Mouse (Mus musculus) intestine, embryonic 15.5 days (tissue): ENCODE results near the gene Thsd4. TPM values are rescaled to one million over a fixed set of nuclear protein-coding genes. Genes with fewer than 3 reads are reported as not detected.
A peak's percentile ranks its signal among the peaks of the same experiment; 100 is the strongest.

Source experiments
- ATAC-seq: fragments of 200-750 bp; cut with Nextera tagmentation; 2 replicates; pipeline ENCODE4 v1.8.0; 2017; ENCODE audit warnings: moderate TSS enrichment, moderate library complexity
- H3K27ac ChIP-seq: fragments of 300-500 bp; sonication (generic); 2 replicates; pipeline ENCODE4 v1.5.1; 2015; ENCODE audit warnings: mild to moderate bottlenecking, inconsistent platforms
- H3K27me3 ChIP-seq: fragments of 300-500 bp; sonication (generic); replicated peaks from 2 replicates; pipeline ENCODE4 v1.6.1; 2015; ENCODE audit warnings: inconsistent platforms
- H3K36me3 ChIP-seq: fragments of 300-500 bp; sonication (generic); 2 replicates; pipeline ENCODE4 v1.6.1; 2015; ENCODE audit warnings: inconsistent platforms
- H3K4me1 ChIP-seq: fragments of 300-500 bp; sonication (generic); replicated peaks from 2 replicates; pipeline ENCODE4 v1.6.1; 2015; ENCODE audit warnings: inconsistent platforms
- H3K4me2 ChIP-seq: fragments of 300-500 bp; sonication (generic); replicated peaks from 2 replicates; pipeline ENCODE4 v1.6.1; 2015; ENCODE audit warnings: mild to moderate bottlenecking, inconsistent platforms
- H3K4me3 ChIP-seq: fragments of 300-500 bp; sonication (generic); replicated peaks from 2 replicates; pipeline ENCODE4 v1.5.1; 2015; ENCODE audit warnings: inconsistent platforms
- H3K9ac ChIP-seq: fragments of 300-500 bp; sonication (generic); 2 replicates; pipeline ENCODE4 v1.6.1; 2015; ENCODE audit warnings: inconsistent platforms
- H3K9me3 ChIP-seq: fragments of 300-500 bp; sonication (generic); 2 replicates; pipeline ENCODE4 v1.6.1; 2016; ENCODE audit warnings: inconsistent platforms
- WGBS: fragments of 180-500 bp; shearing (Covaris S2); methylation state at CpG from one replicate; pipeline ENCODE4 v1.1.7; 2015; 5-methylcytosine and 5-hydroxymethylcytosine counted together
- polyA plus RNA-seq: library from polyadenylated mRNA; unstranded; fragments of >200 nt; fragmentation: Nextera tagmentation; extraction: Ambion mirVana; gene quantifications from 2 replicates; pipeline ENCODE4 v1.2.1, GENCODE M21; 2015

Thsd4 gene
- polyA plus RNA-seq, 1 experiment from 2014 or later = 23.2 TPM

DNA sequence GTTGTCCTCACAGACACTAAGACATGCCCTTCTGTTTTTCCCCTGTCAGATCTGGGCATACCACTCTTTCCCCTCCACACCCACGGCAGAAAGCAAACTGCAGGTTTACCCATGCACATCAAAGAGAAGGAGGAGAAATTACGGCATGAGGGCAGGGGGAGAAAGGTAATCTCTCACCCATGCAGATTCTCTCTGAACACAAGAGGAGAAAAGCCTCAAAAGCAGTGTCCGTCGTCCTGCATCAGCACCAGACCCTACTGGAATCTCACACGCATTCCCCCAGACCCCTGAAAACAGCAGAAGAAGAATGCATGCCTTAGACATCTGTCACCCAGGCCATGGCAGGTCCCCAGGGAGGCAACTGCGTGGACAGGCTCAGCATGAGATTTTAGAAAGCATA, 381.4 kb downstream of the Thsd4 start:
- no peak overlapping the region for H3K27ac ChIP-seq
- H3K4me2 ChIP-seq = no peak overlapping the region
- H3K4me1 ChIP-seq = peaks cover 17% of the 10 kb centered on the region
- no peaks in the 10 kb centered on the region for H3K36me3 ChIP-seq
- H3K9me3 ChIP-seq = no peaks in the 10 kb centered on the region
- no peak overlapping the region for H3K9ac ChIP-seq
- 43% methylated on average over 6 of the region's 6 CpGs for WGBS
- no peaks in the 10 kb centered on the region for H3K27me3 ChIP-seq
- H3K4me3 ChIP-seq = no peak overlapping the region
- no peak for ATAC-seq

GRCm38 (mm10) chr9:60139446-60139845, 382.4 kb downstream of the Thsd4 start:
- peak overlapping the region; percentile 17; the same call in 1 of the 2 replicates for H3K27ac ChIP-seq
- no peak overlapping the region for H3K4me3 ChIP-seq
- no peak overlapping the region for H3K9ac ChIP-seq
- no peaks in the 10 kb centered on the region for H3K9me3 ChIP-seq
- WGBS = 50% methylated on average over 10 of the region's 10 CpGs
- H3K27me3 ChIP-seq = no peaks in the 10 kb centered on the region
- H3K4me1 ChIP-seq = peaks cover 17% of the 10 kb centered on the region
- H3K4me2 ChIP-seq = peak overlapping the region; percentile 11; the same call in 1 of the 2 replicates
- H3K36me3 ChIP-seq = no peaks in the 10 kb centered on the region
- no peak for ATAC-seq

GRCm38 (mm10) chr9:60129235-60129991, 392.4 kb downstream of the Thsd4 start:
- Histone ChIP-seq H3K27ac (no peak overlapping the region), H3K27me3 (no peaks in the 10 kb centered on the region), H3K4me3 (no peak overlapping the region), H3K4me1 (no peaks in the 10 kb centered on the region), H3K9ac (no peak overlapping the region), H3K4me2 (no peak overlapping the region), H3K36me3 (no peaks in the 10 kb centered on the region), H3K9me3 (no peaks in the 10 kb centered on the region)
- ATAC-seq = no peak
- WGBS = 83% methylated on average over 6 of the region's 6 CpGs

DNA sequence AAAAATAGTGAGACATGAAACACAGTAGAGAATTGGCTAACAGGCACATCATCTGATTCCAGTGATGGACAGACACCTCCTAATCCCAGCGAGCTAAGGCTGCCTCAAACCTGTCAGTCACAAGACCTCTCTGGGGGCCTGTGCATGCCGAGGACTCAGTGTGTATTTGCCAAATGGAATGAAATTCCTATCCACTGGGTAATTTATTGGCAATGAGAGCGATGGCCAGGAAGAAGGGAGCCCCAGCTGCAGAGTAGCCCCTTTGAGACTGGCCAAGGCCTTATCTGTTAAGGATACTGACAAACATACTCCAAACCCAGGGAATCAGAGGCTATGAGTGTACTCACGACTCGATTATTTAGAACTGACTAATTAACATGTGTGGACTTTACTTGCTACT, 394.9 kb downstream of the Thsd4 start:
- Histone ChIP-seq H3K36me3 (no peaks in the 10 kb centered on the region), H3K4me2 (no peak overlapping the region), H3K9me3 (no peaks in the 10 kb centered on the region), H3K4me1 (no peaks in the 10 kb centered on the region), H3K4me3 (no peak overlapping the region), H3K27me3 (no peaks in the 10 kb centered on the region), H3K9ac (no peak overlapping the region), H3K27ac (no peak overlapping the region)
- 68% methylated on average over 5 of the region's 5 CpGs for WGBS
- ATAC-seq = no peak

- Histone ChIP-seq H3K4me2 (no peak overlapping the region), H3K9ac (no peak overlapping the region), H3K27ac (no peak overlapping the region), H3K9me3 (no peaks in the 10 kb centered on the region), H3K4me1 (0 out of 2 replicates have a peak, but pooled peaks cover 4% of the 10 kb centered on the region), H3K27me3 (no peaks in the 10 kb centered on the region), H3K36me3 (no peaks in the 10 kb centered on the region), H3K4me3 (no peak overlapping the region)
- no peak for ATAC-seq
- WGBS = 81% methylated on average over 9 of the region's 9 CpGs
Observed at GRCm38 (mm10) chr9:60124102-60124501, 397.7 kb downstream of the Thsd4 start.

GRCm38 (mm10) chr9:60123066-60123465, 398.8 kb downstream of the Thsd4 start:
- no peak for ATAC-seq

DNA sequence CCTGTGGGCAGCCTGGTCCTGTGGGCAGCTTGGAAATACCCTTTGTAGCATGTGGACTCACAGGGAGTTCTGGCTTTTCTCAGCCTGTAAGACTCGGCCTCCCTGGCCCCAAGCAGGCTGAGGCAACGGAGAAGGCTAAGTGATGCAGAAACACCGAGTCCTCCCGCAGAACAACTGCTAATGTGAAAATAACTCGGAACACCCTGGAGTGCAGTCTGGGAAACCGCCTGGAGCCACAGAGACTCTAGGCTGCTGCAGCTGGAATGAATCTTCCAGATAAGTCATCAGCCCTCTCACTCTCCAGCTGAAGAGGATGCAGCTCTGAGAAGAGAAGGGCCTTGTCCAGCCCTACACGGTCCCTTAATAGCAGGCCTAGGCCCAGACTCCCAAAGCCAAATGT, 402.0 kb downstream of the Thsd4 start:
- 44% methylated on average over 7 of the region's 7 CpGs for WGBS
- H3K9ac ChIP-seq = no peak overlapping the region
- peak; percentile 39; the same call in 1 of the 2 replicates for ATAC-seq

More at GRCm38 (mm10) chr9:60123066-60123465, 398.8 kb downstream of the Thsd4 start:
- no peak overlapping the region for H3K27ac ChIP-seq
- 88% methylated on average over 1 of the region's 1 CpGs for WGBS
- H3K9ac ChIP-seq = no peak overlapping the region
- no peaks in the 10 kb centered on the region for H3K36me3 ChIP-seq
- H3K4me2 ChIP-seq = no peak overlapping the region
- H3K9me3 ChIP-seq = no peaks in the 10 kb centered on the region
- no peak overlapping the region for H3K4me3 ChIP-seq
- H3K4me1 ChIP-seq = 0 out of 2 replicates have a peak, but pooled peaks cover 4% of the 10 kb centered on the region
- no peaks in the 10 kb centered on the region for H3K27me3 ChIP-seq

DNA sequence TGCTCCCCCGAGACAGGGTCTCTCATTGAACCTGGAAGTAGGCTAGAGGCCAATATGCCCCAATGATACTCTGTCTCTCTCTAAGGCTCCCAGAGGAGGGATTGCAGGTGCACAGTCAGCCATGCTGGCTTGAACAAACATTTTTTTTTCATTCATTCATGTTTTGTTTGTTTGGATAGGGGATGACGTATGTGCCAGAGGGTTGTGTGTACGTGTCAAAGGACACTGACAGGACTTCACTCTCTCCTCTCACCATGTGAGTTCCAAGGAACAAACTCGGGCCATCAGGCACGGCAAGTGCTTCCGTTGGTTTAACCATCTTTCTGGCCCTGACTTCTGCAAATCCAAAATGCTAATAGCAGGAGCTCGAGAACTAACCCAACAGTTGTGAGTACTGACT, 404.0 kb downstream of the Thsd4 start:
- Histone ChIP-seq H3K27ac (no peak overlapping the region), H3K9me3 (no peaks in the 10 kb centered on the region), H3K36me3 (no peaks in the 10 kb centered on the region), H3K4me3 (no peak overlapping the region), H3K4me2 (no peak overlapping the region), H3K9ac (no peak overlapping the region), H3K4me1 (0 out of 2 replicates have a peak, but pooled peaks cover 4% of the 10 kb centered on the region), H3K27me3 (no peaks in the 10 kb centered on the region)
- no peak for ATAC-seq
- WGBS = 80% methylated on average over 7 of the region's 7 CpGs

More for the DNA sequence above, 402.0 kb downstream of the Thsd4 start:
- Histone ChIP-seq H3K27me3 (no peaks in the 10 kb centered on the region), H3K4me2 (no peak overlapping the region), H3K27ac (no peak overlapping the region; the same call in 1 of the 2 replicates), H3K4me1 (0 out of 2 replicates have a peak, but pooled peaks cover 4% of the 10 kb centered on the region), H3K36me3 (no peaks in the 10 kb centered on the region), H3K9me3 (no peaks in the 10 kb centered on the region), H3K4me3 (no peak overlapping the region)

GRCm38 (mm10) chr9:60115711-60116247, 406.1 kb downstream of the Thsd4 start:
- Histone ChIP-seq H3K27ac (no peak overlapping the region), H3K4me3 (no peak overlapping the region), H3K27me3 (no peaks in the 10 kb centered on the region), H3K9me3 (no peaks in the 10 kb centered on the region), H3K9ac (no peak overlapping the region), H3K4me1 (0 out of 2 replicates have a peak, but pooled peaks cover 4% of the 10 kb centered on the region), H3K36me3 (no peaks in the 10 kb centered on the region), H3K4me2 (no peak overlapping the region)
- ATAC-seq = no peak
- WGBS = 61% methylated on average over 6 of the region's 6 CpGs

DNA sequence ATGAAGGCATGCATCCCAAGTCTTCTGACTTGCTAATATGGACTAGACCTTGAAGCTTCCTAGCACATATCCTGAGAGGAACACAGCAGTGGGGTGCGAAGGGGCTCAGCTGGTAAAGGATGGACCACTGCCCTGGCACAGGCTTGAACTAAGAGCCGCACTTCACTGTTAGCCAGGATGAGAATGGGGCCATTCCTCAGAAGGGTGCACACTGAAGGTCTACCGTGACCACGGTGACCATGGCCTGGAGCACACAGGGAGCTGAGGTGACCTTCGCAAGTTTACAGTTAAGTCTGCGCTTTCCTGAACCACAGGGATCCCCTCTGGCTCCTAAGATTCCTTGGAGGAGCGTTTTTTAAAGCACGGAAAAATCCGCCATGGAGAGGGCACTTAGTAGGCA, 406.5 kb downstream of the Thsd4 start:
- Histone ChIP-seq H3K4me1 (0 out of 2 replicates have a peak, but pooled peaks cover 4% of the 10 kb centered on the region), H3K36me3 (no peaks in the 10 kb centered on the region), H3K4me3 (no peak overlapping the region), H3K27me3 (no peaks in the 10 kb centered on the region), H3K9ac (no peak overlapping the region), H3K4me2 (no peak overlapping the region), H3K27ac (no peak overlapping the region), H3K9me3 (no peaks in the 10 kb centered on the region)
- no peak for ATAC-seq
- 93% methylated on average over 9 of the region's 9 CpGs for WGBS

DNA sequence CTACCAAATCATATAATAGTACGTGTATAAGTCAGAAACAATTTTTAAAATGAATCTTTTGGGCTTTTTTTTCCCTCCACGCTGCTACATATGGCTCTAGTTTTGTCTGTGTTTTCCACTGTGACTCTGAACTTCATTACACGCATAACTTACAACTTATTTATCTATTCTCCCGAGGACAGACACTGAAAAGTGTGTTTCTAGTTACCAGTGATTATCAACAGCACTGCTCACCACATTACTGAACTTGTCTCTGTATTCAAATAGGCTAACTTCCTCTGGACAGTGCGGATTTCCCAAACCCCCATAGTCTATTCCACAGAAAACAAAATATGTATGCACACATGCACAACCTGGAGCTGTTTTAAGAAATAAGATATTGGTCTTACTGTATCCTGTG, 411.6 kb downstream of the Thsd4 start:
- Histone ChIP-seq H3K4me1 (no peaks in the 10 kb centered on the region), H3K9me3 (no peaks in the 10 kb centered on the region), H3K4me3 (no peak overlapping the region), H3K27ac (no peak overlapping the region), H3K27me3 (no peaks in the 10 kb centered on the region), H3K36me3 (no peaks in the 10 kb centered on the region), H3K9ac (no peak overlapping the region), H3K4me2 (no peak overlapping the region)
- 79% methylated on average over 5 of the region's 5 CpGs for WGBS
- ATAC-seq = no peak

- Histone ChIP-seq H3K4me2 (no peak overlapping the region), H3K4me1 (no peaks in the 10 kb centered on the region), H3K27ac (no peak overlapping the region), H3K9ac (no peak overlapping the region), H3K9me3 (no peaks in the 10 kb centered on the region), H3K4me3 (no peak overlapping the region), H3K36me3 (no peaks in the 10 kb centered on the region), H3K27me3 (no peaks in the 10 kb centered on the region)
- WGBS = 76% methylated on average over 6 of the region's 6 CpGs
- ATAC-seq = no peak
Observed at GRCm38 (mm10) chr9:60106683-60107082, 415.2 kb downstream of the Thsd4 start.

- 27% methylated on average over 1 of the region's 1 CpGs for WGBS
- no peak for ATAC-seq
- Histone ChIP-seq H3K4me2 (no peak overlapping the region), H3K9me3 (no peaks in the 10 kb centered on the region), H3K36me3 (no peaks in the 10 kb centered on the region), H3K27me3 (no peaks in the 10 kb centered on the region), H3K27ac (no peak overlapping the region), H3K4me3 (no peak overlapping the region), H3K9ac (no peak overlapping the region), H3K4me1 (no peaks in the 10 kb centered on the region)
Observed at GRCm38 (mm10) chr9:60106106-60106505, 415.7 kb downstream of the Thsd4 start.
